Mouse (Mus musculus): ENCODE results near the gene Ncoa1. TPM values are rescaled to one million over a fixed set of nuclear protein-coding genes. Genes with fewer than 3 reads are reported as not detected.

The Ncoa1 gene
- polyA plus RNA-seq, 1 experiment from 2014 or later: 4.9 TPM

DNA sequence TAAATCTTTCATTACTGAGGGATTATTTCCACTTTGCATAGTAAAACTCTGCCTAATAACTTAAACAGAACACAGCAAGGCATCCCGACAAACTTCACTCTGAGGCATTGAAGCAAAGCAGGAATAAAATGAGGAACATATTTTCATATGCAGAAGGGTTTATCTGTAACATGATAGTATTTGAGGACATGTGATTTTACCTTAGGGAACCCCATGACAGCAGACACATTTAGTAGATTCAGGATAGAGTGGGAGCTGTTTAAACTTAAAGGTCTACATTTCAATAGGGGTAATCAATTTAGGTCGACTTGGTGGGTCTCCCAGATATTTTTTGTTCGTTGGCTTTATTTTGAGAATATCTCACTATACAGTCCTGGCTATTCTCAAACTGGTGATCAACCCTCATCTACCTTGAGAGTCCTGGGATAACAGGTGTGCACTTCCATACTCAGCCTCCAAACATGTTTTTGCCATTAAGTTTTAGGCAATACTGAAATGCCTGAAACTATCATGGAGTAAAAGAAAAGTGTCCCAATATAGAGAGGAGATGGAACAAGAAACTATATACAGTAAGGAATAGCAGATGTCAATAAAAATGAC, 136.6 kb downstream of the Ncoa1 start:
- no peaks in the 10 kb centered on the region for H3K27me3 ChIP-seq (ENCODE audit: control insufficient read depth, insufficient read depth, low read length)
- DNase-seq (ENCODE audit: low spot score, missing footprints) (no peak), ATAC-seq (ENCODE audit: low FRiP score) (no peak)
- no peaks in the 10 kb centered on the region for H3K9me3 ChIP-seq (ENCODE audit: control insufficient read depth, low read length)
- no peak overlapping the region for H3K4me3 ChIP-seq (ENCODE audit: low read depth, low read length)
- no peak overlapping the region for H3K4me2 ChIP-seq
- no peaks in the 10 kb centered on the region for H3K36me3 ChIP-seq (ENCODE audit: control insufficient read depth, insufficient read depth, low read length)
- 84% methylated on average over 3 of the region's 3 CpGs for WGBS
- H3K4me1 ChIP-seq (ENCODE audit: control insufficient read depth, insufficient read depth, low read length): no peaks in the 10 kb centered on the region
- H3K9ac ChIP-seq (ENCODE audit: low read length): no peak overlapping the region
- H3K27ac ChIP-seq (ENCODE audit: low read depth, low read length): no peak overlapping the region

GRCm38 (mm10) chr12:4323604-4324003, 153.4 kb downstream of the Ncoa1 start:
- Histone ChIP-seq H3K36me3 (ENCODE audit: control insufficient read depth, insufficient read depth, low read length) (no peaks in the 10 kb centered on the region), H3K27me3 (ENCODE audit: control insufficient read depth, insufficient read depth, low read length) (no peaks in the 10 kb centered on the region), H3K4me3 (ENCODE audit: low read depth, low read length) (no peak overlapping the region)

DNA sequence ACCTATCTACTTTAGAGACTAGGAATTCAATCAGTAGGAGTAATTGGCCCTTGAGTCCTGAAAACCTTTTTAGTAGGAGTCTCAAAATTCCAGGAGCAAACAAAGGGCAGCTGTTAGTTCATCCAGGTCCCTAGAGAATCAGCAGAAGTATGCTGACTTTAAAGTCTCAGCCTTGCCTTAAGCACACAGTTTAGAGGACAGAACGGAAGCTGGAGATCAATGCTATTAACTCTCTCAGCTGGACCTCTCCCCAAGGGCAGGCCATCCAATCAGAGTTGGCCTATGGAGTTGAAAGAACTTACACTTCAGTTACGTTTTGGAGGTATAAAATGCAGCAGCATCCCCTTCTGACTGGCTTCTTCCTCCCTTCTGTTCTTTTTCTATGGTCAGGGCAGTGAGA, 154.8 kb downstream of the Ncoa1 start:
- DNase-seq (ENCODE audit: low spot score, missing footprints) (no peak), ATAC-seq (ENCODE audit: low FRiP score) (no peak)
- Histone ChIP-seq H3K9me3 (ENCODE audit: control insufficient read depth, low read length) (no peaks in the 10 kb centered on the region), H3K27ac (ENCODE audit: low read depth, low read length) (no peak overlapping the region), H3K4me2 (no peak overlapping the region), H3K36me3 (ENCODE audit: control insufficient read depth, insufficient read depth, low read length) (no peaks in the 10 kb centered on the region), H3K9ac (ENCODE audit: low read length) (no peak overlapping the region), H3K4me1 (ENCODE audit: control insufficient read depth, insufficient read depth, low read length) (no peaks in the 10 kb centered on the region), H3K4me3 (ENCODE audit: low read depth, low read length) (no peak overlapping the region), H3K27me3 (ENCODE audit: control insufficient read depth, insufficient read depth, low read length) (no peaks in the 10 kb centered on the region)
- WGBS: 35% methylated on average over 2 of the region's 2 CpGs

More at GRCm38 (mm10) chr12:4323604-4324003, 153.4 kb downstream of the Ncoa1 start:
- H3K9ac ChIP-seq (ENCODE audit: low read length): no peak overlapping the region
- no peaks in the 10 kb centered on the region for H3K4me1 ChIP-seq (ENCODE audit: control insufficient read depth, insufficient read depth, low read length)
- no peak overlapping the region for H3K4me2 ChIP-seq
- H3K27ac ChIP-seq (ENCODE audit: low read depth, low read length): no peak overlapping the region
- ATAC-seq (ENCODE audit: low FRiP score): no peak
- no peaks in the 10 kb centered on the region for H3K9me3 ChIP-seq (ENCODE audit: control insufficient read depth, low read length)
- WGBS: 82% methylated on average over 5 of the region's 5 CpGs
- no peak for DNase-seq (ENCODE audit: low spot score, missing footprints)

- no peaks in the 10 kb centered on the region for H3K4me1 ChIP-seq (ENCODE audit: control insufficient read depth, insufficient read depth, low read length)
- no peak overlapping the region for H3K27ac ChIP-seq (ENCODE audit: low read depth, low read length)
- DNase-seq (ENCODE audit: low spot score, missing footprints) (no peak), ATAC-seq (ENCODE audit: low FRiP score) (no peak)
- H3K4me2 ChIP-seq: no peak overlapping the region
- no peaks in the 10 kb centered on the region for H3K36me3 ChIP-seq (ENCODE audit: control insufficient read depth, insufficient read depth, low read length)
- no peak overlapping the region for H3K9ac ChIP-seq (ENCODE audit: low read length)
- no peaks in the 10 kb centered on the region for H3K9me3 ChIP-seq (ENCODE audit: control insufficient read depth, low read length)
- H3K4me3 ChIP-seq (ENCODE audit: low read depth, low read length): no peak overlapping the region
- H3K27me3 ChIP-seq (ENCODE audit: control insufficient read depth, insufficient read depth, low read length): no peaks in the 10 kb centered on the region
Measured at GRCm38 (mm10) chr12:4313824-4314223, 163.2 kb downstream of the Ncoa1 start.

DNA sequence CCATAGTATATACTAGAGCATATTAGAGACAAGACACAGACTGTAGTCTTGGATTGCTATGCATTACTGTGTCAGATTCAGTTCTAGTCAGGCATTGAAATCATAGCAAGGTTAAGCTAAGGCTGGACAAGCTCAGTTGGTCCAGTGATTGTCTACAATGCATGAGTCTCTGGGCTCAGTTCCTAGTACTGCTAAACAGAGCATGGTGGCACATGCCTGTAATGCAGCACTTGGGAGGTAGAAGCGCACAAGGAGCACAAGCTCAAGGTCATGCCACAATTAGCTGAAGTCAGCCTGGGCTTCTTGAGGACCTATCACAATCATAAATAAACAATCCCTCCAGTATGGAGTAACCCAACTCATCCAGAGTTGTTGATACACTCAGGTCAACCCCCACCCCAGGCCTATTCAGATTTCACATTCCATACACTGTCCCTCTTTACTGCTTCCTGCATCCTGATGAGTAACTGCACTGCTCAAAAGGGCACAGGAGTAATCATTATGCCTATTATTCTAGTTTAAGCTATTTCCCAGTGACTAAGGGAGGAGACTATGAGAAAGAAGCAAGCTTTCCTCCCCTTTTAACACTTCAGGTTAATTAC, 170.2 kb downstream of the Ncoa1 start:
- WGBS: 89% methylated on average over 1 of the region's 1 CpGs
- Histone ChIP-seq H3K4me3 (ENCODE audit: low read depth, low read length) (no peak overlapping the region), H3K9ac (ENCODE audit: low read length) (no peak overlapping the region), H3K27me3 (ENCODE audit: control insufficient read depth, insufficient read depth, low read length) (no peaks in the 10 kb centered on the region), H3K4me2 (no peak overlapping the region), H3K9me3 (ENCODE audit: control insufficient read depth, low read length) (no peaks in the 10 kb centered on the region), H3K36me3 (ENCODE audit: control insufficient read depth, insufficient read depth, low read length) (no peaks in the 10 kb centered on the region), H3K27ac (ENCODE audit: low read depth, low read length) (no peak overlapping the region), H3K4me1 (ENCODE audit: control insufficient read depth, insufficient read depth, low read length) (no peaks in the 10 kb centered on the region)
- ATAC-seq (ENCODE audit: low FRiP score) (no peak), DNase-seq (ENCODE audit: low spot score, missing footprints) (no peak)

GRCm38 (mm10) chr12:4299300-4299699, 177.7 kb downstream of the Ncoa1 start:
- H3K27ac ChIP-seq (ENCODE audit: low read depth, low read length): no peak overlapping the region
- DNase-seq (ENCODE audit: low spot score, missing footprints) (no peak), ATAC-seq (ENCODE audit: low FRiP score) (no peak)
- H3K4me2 ChIP-seq: no peak overlapping the region
- H3K4me3 ChIP-seq (ENCODE audit: low read depth, low read length): no peak overlapping the region
- H3K9ac ChIP-seq (ENCODE audit: low read length): no peak overlapping the region
- H3K4me1 ChIP-seq (ENCODE audit: control insufficient read depth, insufficient read depth, low read length): no peaks in the 10 kb centered on the region
- WGBS: 86% methylated on average over 3 of the region's 3 CpGs
- H3K27me3 ChIP-seq (ENCODE audit: control insufficient read depth, insufficient read depth, low read length): no peaks in the 10 kb centered on the region
- no peaks in the 10 kb centered on the region for H3K9me3 ChIP-seq (ENCODE audit: control insufficient read depth, low read length)
- H3K36me3 ChIP-seq (ENCODE audit: control insufficient read depth, insufficient read depth, low read length): no peaks in the 10 kb centered on the region; the same call in 1 of the 2 replicates

DNA sequence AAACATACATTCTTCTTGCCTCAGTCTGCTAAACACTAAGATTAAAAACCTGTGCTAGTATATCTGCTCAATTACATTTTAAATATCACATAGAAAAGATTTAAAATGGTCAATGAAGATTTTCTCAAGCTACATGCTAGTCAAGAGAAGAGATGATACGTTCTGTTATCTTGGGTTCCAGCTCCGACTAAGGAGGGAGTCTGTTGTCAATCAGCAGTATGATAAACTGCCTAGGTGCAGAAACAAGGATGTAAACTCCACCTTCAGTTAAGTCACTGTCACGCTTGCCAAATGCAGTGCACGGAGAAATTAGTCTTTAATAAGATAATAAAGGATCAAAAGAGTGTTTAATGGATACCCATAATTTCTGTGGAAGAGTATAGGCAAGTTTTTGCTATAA, 178.4 kb downstream of the Ncoa1 start:
- H3K9me3 ChIP-seq (ENCODE audit: control insufficient read depth, low read length): no peaks in the 10 kb centered on the region
- no peaks in the 10 kb centered on the region for H3K4me1 ChIP-seq (ENCODE audit: control insufficient read depth, insufficient read depth, low read length)
- H3K4me2 ChIP-seq: no peak overlapping the region
- ATAC-seq (ENCODE audit: low FRiP score) (no peak), DNase-seq (ENCODE audit: low spot score, missing footprints) (no peak)
- no peaks in the 10 kb centered on the region for H3K27me3 ChIP-seq (ENCODE audit: control insufficient read depth, insufficient read depth, low read length)
- 87% methylated on average over 4 of the region's 4 CpGs for WGBS
- H3K9ac ChIP-seq (ENCODE audit: low read length): no peak overlapping the region
- no peak overlapping the region for H3K4me3 ChIP-seq (ENCODE audit: low read depth, low read length)
- H3K36me3 ChIP-seq (ENCODE audit: control insufficient read depth, insufficient read depth, low read length): no peaks in the 10 kb centered on the region; the same call in 1 of the 2 replicates
- no peak overlapping the region for H3K27ac ChIP-seq (ENCODE audit: low read depth, low read length)

- Histone ChIP-seq H3K27ac (ENCODE audit: low read depth, low read length) (no peak overlapping the region), H3K4me3 (ENCODE audit: low read depth, low read length) (no peak overlapping the region), H3K4me1 (ENCODE audit: control insufficient read depth, insufficient read depth, low read length) (no peaks in the 10 kb centered on the region), H3K27me3 (ENCODE audit: control insufficient read depth, insufficient read depth, low read length) (no peaks in the 10 kb centered on the region), H3K36me3 (ENCODE audit: control insufficient read depth, insufficient read depth, low read length) (no peaks in the 10 kb centered on the region; the same call in 1 of the 2 replicates), H3K9me3 (ENCODE audit: control insufficient read depth, low read length) (no peaks in the 10 kb centered on the region), H3K9ac (ENCODE audit: low read length) (no peak overlapping the region), H3K4me2 (no peak overlapping the region)
- no peak for DNase-seq (ENCODE audit: low spot score, missing footprints)
- 88% methylated on average over 4 of the region's 4 CpGs for WGBS
- ATAC-seq (ENCODE audit: low FRiP score): no peak
Measured at GRCm38 (mm10) chr12:4295881-4296280, 181.1 kb downstream of the Ncoa1 start.

- H3K9me3 ChIP-seq (ENCODE audit: control insufficient read depth, low read length): no peaks in the 10 kb centered on the region
- DNase-seq (ENCODE audit: low spot score, missing footprints): no peak
- ATAC-seq (ENCODE audit: low FRiP score): no peak
- 80% methylated on average over 8 of the region's 8 CpGs for WGBS
- H3K4me1 ChIP-seq (ENCODE audit: control insufficient read depth, insufficient read depth, low read length): no peaks in the 10 kb centered on the region
- no peak overlapping the region for H3K9ac ChIP-seq (ENCODE audit: low read length)
- no peaks in the 10 kb centered on the region; the same call in 1 of the 2 replicates for H3K36me3 ChIP-seq (ENCODE audit: control insufficient read depth, insufficient read depth, low read length)
- H3K4me2 ChIP-seq: no peak overlapping the region
- H3K27me3 ChIP-seq (ENCODE audit: control insufficient read depth, insufficient read depth, low read length): no peaks in the 10 kb centered on the region
- H3K4me3 ChIP-seq (ENCODE audit: low read depth, low read length): no peak overlapping the region
- no peak overlapping the region for H3K27ac ChIP-seq (ENCODE audit: low read depth, low read length)
Measured at GRCm38 (mm10) chr12:4295281-4295680, 181.7 kb downstream of the Ncoa1 start.
